Mouse (Mus musculus): ENCODE data around the gene a. TPM values are rescaled to one million over a fixed set of nuclear protein-coding genes. Genes with fewer than 3 reads are reported as not detected.
"Not testable (repeated sequence)": the region's sequence is repeated elsewhere in the genome, so short reads cannot be mapped to it uniquely, and the experiment has no call there.

The a gene
- polyA plus RNA-seq, 1 experiment = 1.4 TPM

- no peaks in the 10 kb centered on the region for H3K36me3 ChIP-seq (ENCODE audit: control insufficient read depth, insufficient read depth, low read length)
- TF ChIP-seq CTCF (IDR thresholded peaks at IDR 0.05; ENCODE audit: control insufficient read depth, insufficient read depth, insufficient replicate concordance, low read depth, low read length) (no peak), POLR2A (IDR thresholded peaks at IDR 0.05; ENCODE audit: control insufficient read depth, low read depth, low read length) (no peak)
- H3K4me3 ChIP-seq (ENCODE audit: control insufficient read depth, low read depth, low read length) = no peak overlapping the region
- no peaks in the 10 kb centered on the region for H3K4me1 ChIP-seq (ENCODE audit: control insufficient read depth, insufficient read depth, low read length)
- H3K27me3 ChIP-seq (ENCODE audit: control insufficient read depth, insufficient read depth, low read length) = no peaks in the 10 kb centered on the region
- H3K27ac ChIP-seq (ENCODE audit: control insufficient read depth, insufficient read depth, low read depth, low read length) = no peak overlapping the region
These were observed 158.7 kb downstream of the a start for GRCm38 (mm10) chr2:154949877-154950276.

- no peak overlapping the region for H3K27ac ChIP-seq (ENCODE audit: control insufficient read depth, insufficient read depth, low read depth, low read length)
- no peak overlapping the region for H3K4me3 ChIP-seq (ENCODE audit: control insufficient read depth, low read depth, low read length)
- no peaks in the 10 kb centered on the region for H3K36me3 ChIP-seq (ENCODE audit: control insufficient read depth, insufficient read depth, low read length)
- H3K4me1 ChIP-seq (ENCODE audit: control insufficient read depth, insufficient read depth, low read length) = no peaks in the 10 kb centered on the region
- H3K27me3 ChIP-seq (ENCODE audit: control insufficient read depth, insufficient read depth, low read length) = no peaks in the 10 kb centered on the region
- no peak for TF ChIP-seq CTCF (IDR thresholded peaks at IDR 0.05; ENCODE audit: control insufficient read depth, insufficient read depth, insufficient replicate concordance, low read depth, low read length)
These were observed 159.4 kb downstream of the a start for GRCm38 (mm10) chr2:154950601-154951000.

GRCm38 (mm10) chr2:154959486-154959885 lies 168.3 kb downstream of the a start:
- no peaks in the 10 kb centered on the region for H3K4me1 ChIP-seq (ENCODE audit: control insufficient read depth, insufficient read depth, low read length)
- H3K4me3 ChIP-seq (ENCODE audit: control insufficient read depth, low read depth, low read length) = no peak overlapping the region
- no peak overlapping the region for H3K27ac ChIP-seq (ENCODE audit: control insufficient read depth, insufficient read depth, low read depth, low read length)
- no peak for TF ChIP-seq CTCF (IDR thresholded peaks at IDR 0.05; ENCODE audit: control insufficient read depth, insufficient read depth, insufficient replicate concordance, low read depth, low read length)
- no peak for TF ChIP-seq POLR2A (IDR thresholded peaks at IDR 0.05; ENCODE audit: control insufficient read depth, low read depth, low read length)
- no peaks in the 10 kb centered on the region for H3K36me3 ChIP-seq (ENCODE audit: control insufficient read depth, insufficient read depth, low read length)
- H3K27me3 ChIP-seq (ENCODE audit: control insufficient read depth, insufficient read depth, low read length) = no peaks in the 10 kb centered on the region

- H3K27ac ChIP-seq (ENCODE audit: control insufficient read depth, insufficient read depth, low read depth, low read length) = no peak overlapping the region
- H3K4me3 ChIP-seq (ENCODE audit: control insufficient read depth, low read depth, low read length) = no peak overlapping the region
- H3K4me1 ChIP-seq (ENCODE audit: control insufficient read depth, insufficient read depth, low read length) = no peaks in the 10 kb centered on the region
- H3K36me3 ChIP-seq (ENCODE audit: control insufficient read depth, insufficient read depth, low read length) = no peaks in the 10 kb centered on the region
- H3K27me3 ChIP-seq (ENCODE audit: control insufficient read depth, insufficient read depth, low read length) = no peaks in the 10 kb centered on the region
- TF ChIP-seq CTCF (IDR thresholded peaks at IDR 0.05; ENCODE audit: control insufficient read depth, insufficient read depth, insufficient replicate concordance, low read depth, low read length) (no peak), POLR2A (IDR thresholded peaks at IDR 0.05; ENCODE audit: control insufficient read depth, low read depth, low read length) (no peak)
These were observed 168.7 kb downstream of the a start for GRCm38 (mm10) chr2:154959909-154960308.

GRCm38 (mm10) chr2:154963176-154963575 lies 172.0 kb downstream of the a start:
- Histone ChIP-seq H3K4me1 (ENCODE audit: control insufficient read depth, insufficient read depth, low read length) (no peaks in the 10 kb centered on the region), H3K27ac (ENCODE audit: control insufficient read depth, insufficient read depth, low read depth, low read length) (no peak overlapping the region)
- TF ChIP-seq CTCF (IDR thresholded peaks at IDR 0.05; ENCODE audit: control insufficient read depth, insufficient read depth, insufficient replicate concordance, low read depth, low read length) = no peak

GRCm38 (mm10) chr2:154969740-154970397 lies 178.7 kb downstream of the a start:
- not testable (repeated sequence) for H3K36me3 ChIP-seq (ENCODE audit: control insufficient read depth, insufficient read depth, low read length); H3K27me3 ChIP-seq (ENCODE audit: control insufficient read depth, insufficient read depth, low read length); H3K27ac ChIP-seq (ENCODE audit: control insufficient read depth, insufficient read depth, low read depth, low read length); H3K4me1 ChIP-seq (ENCODE audit: control insufficient read depth, insufficient read depth, low read length); H3K4me3 ChIP-seq (ENCODE audit: control insufficient read depth, low read depth, low read length)

More at GRCm38 (mm10) chr2:154963176-154963575, 172.0 kb downstream of the a start:
- no peaks in the 10 kb centered on the region for H3K27me3 ChIP-seq (ENCODE audit: control insufficient read depth, insufficient read depth, low read length)
- H3K4me3 ChIP-seq (ENCODE audit: control insufficient read depth, low read depth, low read length) = no peak overlapping the region
- no peaks in the 10 kb centered on the region for H3K36me3 ChIP-seq (ENCODE audit: control insufficient read depth, insufficient read depth, low read length)

GRCm38 (mm10) chr2:154971919-154972692 lies 180.9 kb downstream of the a start:
- TF ChIP-seq CTCF (IDR thresholded peaks at IDR 0.05; ENCODE audit: control insufficient read depth, insufficient read depth, insufficient replicate concordance, low read depth, low read length) (no peak), POLR2A (IDR thresholded peaks at IDR 0.05; ENCODE audit: control insufficient read depth, low read depth, low read length) (no peak)
- H3K4me3 ChIP-seq (ENCODE audit: control insufficient read depth, low read depth, low read length) = no peak overlapping the region
- H3K27ac ChIP-seq (ENCODE audit: control insufficient read depth, insufficient read depth, low read depth, low read length) = no peak overlapping the region
- no peaks in the 10 kb centered on the region for H3K27me3 ChIP-seq (ENCODE audit: control insufficient read depth, insufficient read depth, low read length)
- no peaks in the 10 kb centered on the region for H3K36me3 ChIP-seq (ENCODE audit: control insufficient read depth, insufficient read depth, low read length)
- H3K4me1 ChIP-seq (ENCODE audit: control insufficient read depth, insufficient read depth, low read length) = no peaks in the 10 kb centered on the region
